Mouse (Mus musculus) stomach, postnatal 0 days (tissue): ENCODE data around the gene Ssna1.

Experiments used
- CTCF ChIP-seq: IDR thresholded peaks from 2 replicates; pipeline ENCODE4 v1.5.1; 2016; ENCODE audit warnings: antibody characterized with exemption, low read depth, mild to moderate bottlenecking, moderate library complexity
- EP300 ChIP-seq: optimal IDR thresholded peaks from 2 replicates; pipeline ENCODE3; 2016; ENCODE audit warnings: antibody characterized with exemption

- TF ChIP-seq EP300: no peak
- TF ChIP-seq CTCF: no peak
These were observed 50.9 kb downstream of the Ssna1 start for GRCm38 (mm10) chr2:25221331-25221772.
